ENCODE assay signal across 8 mouse cellular contexts in the genomic region with DNA sequence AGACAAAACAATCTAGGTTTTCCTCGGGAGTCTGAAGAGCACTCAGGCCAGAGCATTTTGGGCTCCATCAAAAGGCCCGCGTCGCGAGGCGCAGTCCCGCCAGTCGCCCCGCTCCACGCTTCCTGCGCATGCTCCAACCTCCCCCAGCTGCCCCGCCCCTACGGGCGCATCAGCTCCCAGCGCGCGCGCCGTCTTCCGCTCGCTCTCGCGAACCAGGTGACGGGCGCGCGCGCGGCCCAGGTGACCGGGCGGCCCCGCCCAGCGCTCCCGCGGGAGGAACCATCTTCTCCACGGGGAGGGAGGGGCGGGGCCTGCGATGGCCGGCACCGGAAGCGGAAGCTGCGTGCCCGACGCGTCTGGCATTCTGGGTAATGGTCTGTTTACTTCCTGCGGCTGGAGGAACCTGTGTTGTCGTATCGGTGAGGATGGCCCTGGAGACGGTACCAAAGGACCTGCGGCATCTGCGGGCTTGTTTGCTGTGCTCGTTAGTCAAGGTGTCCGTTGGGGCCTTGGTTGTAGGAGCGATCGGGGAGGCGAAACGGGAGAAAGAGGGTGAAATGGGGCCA. TPM values are rescaled to one million over a fixed set of nuclear protein-coding genes. Genes with fewer than 3 reads are reported as not detected.
DNase-seq lines count a peak whose midpoint lies in the region; ATAC-seq and TF ChIP-seq lines count a peak whose summit lies in the region.

A gene (plus strand): TSS at position 378 of the 566 bp plus-strand sequence.

- H3K9me3 ChIP-seq in hindbrain, embryonic 15.5 days, result no peaks in the 10 kb centered on the region

- peak; percentile 98 for DNase-seq in WW6 (ENCODE audit: low read depth, low spot score)
- peak; percentile 94 to 98 for DNase-seq in cerebellum, postnatal 36 days
- DNase-seq in frontal cortex, postnatal 36 days (ENCODE audit: low spot score in 2 of 2), result peak; percentile 90 to 91
- peak; percentile 93 to 95 for DNase-seq in left cerebral cortex, adult 2 months (ENCODE audit: extremely low spot score in 1 of 2, low spot score in 2 of 2)
- DNase-seq in right cerebral cortex, adult 2 months (ENCODE audit: low spot score in 2 of 2), result peak; percentile 92 to 93
- peak; percentile 97 for DNase-seq in urinary bladder, postnatal 14 days (ENCODE audit: low spot score)

- H3K27me3 ChIP-seq in hindbrain, embryonic 15.5 days, result no peaks in the 10 kb centered on the region

- ATAC-seq in hindbrain, embryonic 15.5 days (ENCODE audit: low FRiP score, low read depth), result peak; percentile 95
- ATAC-seq in megakaryocyte, adult 5-6 weeks (ENCODE audit: poor library complexity, severe bottlenecking), result peak; percentile 88

- peak within 1 kb of the TSS; percentile 79 for H3K27ac ChIP-seq in hindbrain, embryonic 15.5 days (replicated peaks)
- peak within 1 kb of the TSS; percentile 84 for H3K27ac ChIP-seq in left cerebral cortex, adult 2 months

- no peak for TF ChIP-seq CTCF in left cerebral cortex, adult 2 months (IDR thresholded peaks at IDR 0.05)

- H3K4me2 ChIP-seq in hindbrain, embryonic 15.5 days, result peak within 1 kb of the TSS; percentile 82

- peak within 1 kb of the TSS; percentile 87 for H3K9ac ChIP-seq in hindbrain, embryonic 15.5 days

- WGBS in hindbrain, embryonic 15.5 days, result under 1% methylated on average over 48 of the region's 57 CpGs

- peak within 1 kb of the TSS; percentile 91 for H3K4me3 ChIP-seq in hindbrain, embryonic 15.5 days
- H3K4me3 ChIP-seq in left cerebral cortex, adult 2 months, result peak within 1 kb of the TSS; percentile 93

- H3K36me3 ChIP-seq in hindbrain, embryonic 15.5 days, result peaks cover 18% of the 10 kb centered on the region; the same call in 1 of the 2 replicates

- intact Hi-C loops in left cerebral cortex, adult 2 months (cut with DNase I), result loop anchor here (1.0 to 2.0 kb wide), 2 partner anchors 25 to 74 kb away; a partner anchor contains a TSS

- peaks cover 20% of the 10 kb centered on the region for H3K4me1 ChIP-seq in hindbrain, embryonic 15.5 days (replicated peaks)

RNA-seq across cellular contexts. Expression of the gene that starts here (rescaled TPM):
- polyA plus RNA-seq in hindbrain, embryonic 15.5 days (2015; fragmentation: Nextera tagmentation; extraction: Ambion mirVana), result 130 and 137 TPM in 2 replicates
- total RNA-seq in left cerebral cortex, adult 2 months (2021), result 10 to 100 TPM; 66.3 to 82.3 TPM
- total RNA-seq in megakaryocyte, adult 5-6 weeks (2015), result 200 and 205 TPM in 2 replicates
- total RNA-seq in megakaryocyte, adult 5-6 weeks (2017), result 58.9 and 59.0 TPM in 2 replicates

Comparison
In these comparisons a context has a peak if more than half of its experiments do, and no peak if none do; other contexts are left out.
1. Peak in every context shown above with its lines: DNase-seq, ATAC-seq, H3K4me3 ChIP-seq and H3K27ac ChIP-seq.